Mouse (Mus musculus) adrenal gland, postnatal 36 days (tissue): ENCODE measurements around the gene Bpnt1. TPM values are rescaled to one million over a fixed set of nuclear protein-coding genes. Genes with fewer than 3 reads are reported as not detected.
A peak's percentile ranks its signal among the peaks of the same experiment; 100 is the strongest.

Experiments used
- DNase-seq, 2 experiments: peaks; one replicate each; pipeline ENCODE4 v3.0.0; 2021; ENCODE audit warnings: mixed read lengths in 1 of 2
- microRNA-seq: library from miRNA; unstranded; fragments of <30 nt; microRNA quantifications from one replicate; pipeline ENCODE4 v1.2.0, GENCODE M21; 2021
- total RNA-seq, 2 experiments: library from RNA; stranded (reverse); gene quantifications; 2 replicates each; pipeline ENCODE4 v1.2.3; 2021

The Bpnt1 gene
- total RNA-seq, 2 experiments from 2014 or later: 105 to 124 TPM

DNA sequence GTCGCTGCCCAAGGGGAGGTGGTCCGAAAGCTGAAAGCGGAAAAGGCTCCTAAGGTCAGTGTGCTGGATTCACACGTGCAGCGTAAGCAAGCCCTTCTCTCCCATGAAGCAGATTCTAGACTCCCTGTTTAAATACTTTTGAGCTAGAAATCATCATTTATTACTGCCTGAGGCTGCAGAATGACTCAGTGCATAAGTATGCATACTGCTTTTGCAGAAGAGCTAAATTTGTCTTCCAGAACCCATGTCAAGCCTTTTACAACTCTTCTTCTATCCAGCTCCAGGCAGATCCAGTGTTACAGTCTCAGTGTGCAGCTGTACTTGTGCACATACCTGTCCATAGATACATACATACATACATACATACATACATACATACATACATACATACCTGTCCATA lies 69.7 kb downstream of the Bpnt1 start:
- DNase-seq: no peak

DNA sequence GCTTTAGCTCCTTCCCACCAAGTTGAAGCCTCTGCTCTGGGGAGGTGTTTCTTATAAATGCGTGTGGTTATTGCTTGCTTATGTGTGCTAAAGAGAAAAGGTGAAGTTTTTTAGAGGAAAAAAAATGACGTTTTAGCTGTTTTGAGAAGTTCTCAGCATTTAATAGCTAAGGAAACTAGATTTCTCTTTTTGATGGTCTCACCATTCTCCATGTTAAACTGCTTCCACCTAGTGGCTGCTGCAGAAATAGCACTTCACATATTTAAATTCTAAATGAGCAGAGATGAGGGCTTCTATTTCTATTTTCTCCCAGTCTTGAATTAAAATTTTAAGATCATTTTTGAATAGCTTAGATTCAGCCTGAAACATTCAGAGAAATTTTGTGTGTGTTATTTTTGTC lies 72.1 kb downstream of the Bpnt1 start:
- DNase-seq: no peak

GRCm38 (mm10) chr1:185405921-185406320 lies 74.0 kb downstream of the Bpnt1 start:
- DNase-seq: no peak

Small RNA genes within 50 kb of the gene (microRNA-seq; reads per million reads assigned to microRNA genes)
- 1.2 reads per million for gene Mir194-1
- gene Mir215: 5.7 reads per million, percentile 16 among the genes with 10 or more reads in this experiment

Other genes with a start within 250 kb of the Bpnt1 start
- 10 to 100 TPM; 51.9 to 63.2 TPM for gene Rab3gap2, start 128.0 kb upstream of the Bpnt1 start, total RNA-seq
- gene Iars2, start 2.8 kb upstream of the Bpnt1 start, total RNA-seq: 100 to 1,000 TPM in 1 of 2 experiments, 10 to 100 TPM in 1; 75.8 to 104 TPM
- 100 to 1,000 TPM; 158 to 341 TPM for gene Eprs, start 30.9 kb downstream of the Bpnt1 start, total RNA-seq
- under 1 TPM in 1 of 2 experiments, not detected in 1; 0.03 TPM for gene Slc30a10, start 122.7 kb downstream of the Bpnt1 start, total RNA-seq